Mouse (Mus musculus) heart, postnatal 0 days (tissue): ENCODE results near the gene Psmd8. TPM values are rescaled to one million over a fixed set of nuclear protein-coding genes. Genes with fewer than 3 reads are reported as not detected.

ENCODE experiments used
- ATAC-seq: fragments of 200-750 bp; cut with Nextera tagmentation; 2 replicates; pipeline ENCODE4 v1.8.0; 2017; ENCODE audit warnings: low read depth, moderate number of reproducible peaks, moderate library complexity; ENCODE audit not compliant: insufficient read depth
- DNase-seq: peaks from one replicate; pipeline ENCODE4 v3.0.0-alpha.2; 2016; ENCODE audit warnings: low spot score
- H3K27ac ChIP-seq: fragments of 300-500 bp; sonication (generic); 2 replicates; pipeline ENCODE4 v1.5.1; 2014; ENCODE audit warnings: low read depth, mild to moderate bottlenecking
- H3K27me3 ChIP-seq: fragments of 300-500 bp; sonication (generic); 2 replicates; pipeline ENCODE4 v1.6.1; 2014; ENCODE audit warnings: low read length, mixed read lengths; ENCODE audit not compliant: control insufficient read depth, insufficient read depth
- H3K36me3 ChIP-seq: fragments of 300-500 bp; sonication (generic); replicated peaks from 2 replicates; pipeline ENCODE4 v1.6.1; 2014; ENCODE audit warnings: low read length, mixed read lengths; ENCODE audit not compliant: control insufficient read depth, insufficient read depth
- H3K4me1 ChIP-seq: fragments of 300-500 bp; sonication (generic); 2 replicates; pipeline ENCODE4 v1.6.1; 2014; ENCODE audit warnings: antibody characterized with exemption; ENCODE audit not compliant: control insufficient read depth, insufficient read depth
- H3K4me2 ChIP-seq: fragments of 300-500 bp; sonication (generic); 2 replicates; pipeline ENCODE4 v1.6.1; 2014; ENCODE audit warnings: low read depth, mild to moderate bottlenecking, low read length, moderate library complexity
- H3K4me3 ChIP-seq: fragments of 300-500 bp; sonication (generic); 2 replicates; pipeline ENCODE4 v1.5.1; 2014; ENCODE audit warnings: low read depth, low read length
- H3K9ac ChIP-seq: fragments of 300-500 bp; sonication (generic); replicated peaks from 2 replicates; pipeline ENCODE4 v1.6.1; 2014; ENCODE audit warnings: low read depth, low read length, mixed read lengths
- H3K9me3 ChIP-seq: fragments of 300-500 bp; sonication (generic); replicated peaks from 2 replicates; pipeline ENCODE4 v1.6.1; 2016; ENCODE audit warnings: low read length; ENCODE audit not compliant: control insufficient read depth
- CTCF ChIP-seq: IDR thresholded peaks from 2 replicates; pipeline ENCODE4 v1.5.1; 2016; ENCODE audit warnings: antibody characterized with exemption, control low read depth, low read depth
- EP300 ChIP-seq: IDR thresholded peaks from 2 replicates; pipeline ENCODE4 v1.6.1; 2016; ENCODE audit warnings: antibody characterized with exemption, low read depth
- WGBS: fragments of 180-500 bp; shearing (Covaris S2); extraction: QIAGEN DNeasy Blood & Tissue Kit; methylation state at CpG from one replicate; pipeline ENCODE4 v1.1.7; 2014; 5-methylcytosine and 5-hydroxymethylcytosine counted together
- polyA plus RNA-seq: library from polyadenylated mRNA; unstranded; fragments of >200 nt; fragmentation: Nextera tagmentation; extraction: Ambion mirVana; gene quantifications from 2 replicates; pipeline ENCODE4 v1.2.1, GENCODE M21; 2015
- total RNA-seq: library from RNA; depleted of rRNA; stranded (reverse); fragments of >200 nt; gene quantifications from 2 replicates; pipeline ENCODE4 v1.2.3, GENCODE M21; 2014; ENCODE audit warnings: low replicate concordance

Psmd8 gene
- total and polyA plus RNA-seq, 2 experiments from 2014 or later = 255 to 296 TPM

DNA sequence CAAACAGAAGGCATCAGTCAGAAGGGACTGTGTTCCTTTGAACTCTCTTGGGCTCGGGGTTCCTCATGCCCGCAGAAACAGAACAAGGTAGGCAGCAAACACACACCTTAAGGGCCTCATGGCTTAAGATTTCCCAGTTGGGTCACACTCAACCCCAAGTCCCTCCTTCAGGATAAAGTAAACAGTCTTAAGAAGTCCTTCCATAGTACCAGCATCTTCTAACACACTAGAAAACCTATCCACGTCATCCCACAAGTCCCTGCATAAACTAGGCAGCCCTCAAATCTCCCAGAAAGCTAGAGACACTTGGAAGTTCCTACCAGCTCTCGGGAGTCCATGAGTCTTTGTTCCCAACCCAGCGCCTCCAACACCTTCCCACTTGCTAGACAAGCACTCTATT is 18.2 kb downstream of the Psmd8 start:
- ATAC-seq = no peak
- no peaks in the 10 kb centered on the region; the same call in 1 of the 2 replicates for H3K4me1 ChIP-seq
- TF ChIP-seq CTCF (no peak), EP300 (no peak)
- 74% methylated on average over 5 of the region's 5 CpGs for WGBS
- DNase-seq = no peak
- H3K36me3 ChIP-seq = no peaks in the 10 kb centered on the region; the same call in 1 of the 2 replicates
- no peak overlapping the region for H3K4me3 ChIP-seq
- peaks cover 19% of the 10 kb centered on the region for H3K27me3 ChIP-seq
- H3K4me2 ChIP-seq = no peak overlapping the region
- no peaks in the 10 kb centered on the region for H3K9me3 ChIP-seq
- no peak overlapping the region for H3K27ac ChIP-seq
- no peak overlapping the region for H3K9ac ChIP-seq

DNA sequence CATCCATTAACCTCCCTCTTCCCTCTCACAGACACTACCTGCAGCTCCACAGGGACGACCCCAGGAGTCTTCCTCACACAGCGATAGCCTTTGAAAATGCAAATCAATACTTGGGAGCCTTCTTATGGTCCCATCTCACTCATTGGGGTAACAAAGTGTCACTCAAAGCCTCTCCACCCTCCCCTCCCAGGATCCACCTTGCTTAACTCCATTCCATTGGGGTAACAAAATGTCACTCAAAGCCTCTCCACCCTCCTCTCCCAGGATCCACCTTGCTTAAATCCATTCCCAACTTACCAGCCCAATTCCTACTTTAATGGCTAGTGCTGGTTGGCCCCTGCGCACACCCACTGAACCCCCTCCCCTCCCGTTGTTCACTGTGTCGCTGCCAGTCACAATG is 22.2 kb downstream of the Psmd8 start:
- no peak for ATAC-seq
- Histone ChIP-seq H3K9me3 (no peaks in the 10 kb centered on the region), H3K9ac (no peak overlapping the region), H3K36me3 (peaks cover 12% of the 10 kb centered on the region; the same call in 1 of the 2 replicates), H3K4me3 (no peak overlapping the region), H3K27me3 (peaks cover 17% of the 10 kb centered on the region), H3K27ac (no peak overlapping the region), H3K4me2 (no peak overlapping the region), H3K4me1 (no peaks in the 10 kb centered on the region; the same call in 1 of the 2 replicates)
- no peak for DNase-seq
- no peak for TF ChIP-seq CTCF
- no peak for TF ChIP-seq EP300
- WGBS = 6% methylated on average over 5 of the region's 5 CpGs

DNA sequence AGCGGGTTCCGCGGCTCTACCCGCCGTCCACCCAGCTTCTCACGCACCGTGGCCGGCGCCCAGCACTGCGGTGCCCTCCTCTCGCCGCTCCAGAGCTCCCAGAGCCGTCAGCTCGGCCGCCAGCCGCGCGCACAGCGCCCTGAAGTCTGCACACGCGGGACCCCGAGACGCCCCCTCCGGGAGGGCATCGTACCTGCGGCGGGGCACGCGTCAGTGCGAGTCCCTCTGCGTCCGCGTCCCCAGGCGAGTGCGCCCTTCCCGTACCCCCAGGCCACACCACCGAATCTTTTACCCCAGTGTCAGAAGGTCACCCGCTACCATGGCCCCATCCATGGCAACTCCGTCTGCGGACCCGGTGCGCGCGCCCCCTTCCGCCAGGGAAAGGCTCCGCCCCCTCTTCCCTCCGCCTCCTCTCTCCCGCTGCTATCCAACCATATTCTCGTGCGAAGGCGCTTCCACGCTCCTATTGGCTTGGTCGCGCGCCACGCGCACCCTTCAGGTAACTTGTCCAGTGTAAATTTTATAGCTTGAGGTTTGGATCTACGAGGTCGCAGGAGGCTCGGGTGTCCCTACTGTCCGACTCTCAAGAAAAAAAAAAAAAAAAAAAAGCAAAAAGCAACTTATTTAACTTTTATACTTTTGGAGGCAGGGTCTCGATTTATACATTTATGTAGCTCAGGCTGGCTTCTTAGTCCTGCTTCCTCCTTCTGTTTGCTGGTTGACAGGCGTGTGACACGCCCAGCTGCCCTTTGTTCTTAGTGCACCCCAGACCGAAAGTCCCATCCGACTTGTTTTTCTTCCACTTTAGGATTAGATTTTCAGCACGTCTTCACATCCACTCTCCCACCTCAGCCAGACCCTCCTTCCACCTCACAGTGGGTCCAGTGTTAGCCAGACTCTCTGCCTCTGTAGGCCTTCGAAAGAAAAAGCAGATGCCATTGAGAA is 24.4 kb downstream of the Psmd8 start, which contains the start of gene Fam98c:
Gene Fam98c, minus strand, starts transcription at position 397 of the 945 bp plus-strand sequence.
- Histone ChIP-seq H3K4me2 (peak within 1 kb of the TSS; percentile 92), H3K9me3 (no peaks in the 10 kb centered on the region), H3K27ac (peak within 1 kb of the TSS; percentile 80), H3K36me3 (0 out of 2 replicates have a peak, but pooled peaks cover 12% of the 10 kb centered on the region), H3K4me1 (no peaks in the 10 kb centered on the region), H3K9ac (peak within 1 kb of the TSS; percentile 74), H3K27me3 (peaks cover 14% of the 10 kb centered on the region), H3K4me3 (peak within 1 kb of the TSS; percentile 77)
- 3% methylated on average over 67 of the region's 68 CpGs for WGBS
- peak; percentile 89 for ATAC-seq
- TF ChIP-seq EP300 (no peak), CTCF (peak; percentile 31)
- peak; percentile 85 for DNase-seq

DNA sequence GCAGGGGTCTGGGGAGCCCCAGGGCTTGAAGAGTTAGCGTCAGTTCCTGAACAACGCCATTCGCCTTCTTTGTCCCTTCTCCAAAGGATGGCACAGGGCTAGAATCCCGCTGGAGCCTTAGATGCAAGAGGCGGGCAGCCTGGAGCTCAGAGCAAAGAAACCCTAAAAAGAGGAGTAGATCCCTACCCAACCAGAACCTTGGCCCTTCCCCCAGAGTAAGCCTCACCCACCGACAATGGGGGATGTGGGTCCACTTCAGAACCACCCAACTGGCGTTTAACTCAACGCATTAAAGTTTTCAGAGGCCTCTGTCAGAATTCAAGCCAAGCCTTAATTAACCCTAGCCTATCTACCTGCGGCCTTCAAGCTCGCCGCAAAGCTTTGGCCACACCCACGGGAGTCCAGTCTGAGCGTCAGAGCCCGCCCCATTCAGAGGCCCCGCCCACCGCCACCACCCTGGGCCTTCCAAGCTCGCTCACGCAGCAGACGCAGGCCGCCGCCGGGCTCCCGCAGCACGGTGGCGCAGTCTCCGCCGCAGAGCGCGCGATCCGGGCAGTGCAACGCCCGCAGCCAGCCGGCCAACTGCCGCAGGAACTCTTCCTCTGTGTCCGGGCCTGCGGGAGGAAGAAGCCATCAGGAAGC is 25.2 kb downstream of the Psmd8 start:
- 0 out of 2 replicates have a peak, but pooled peaks cover 12% of the 10 kb centered on the region for H3K36me3 ChIP-seq
- TF ChIP-seq CTCF (0 out of 2 replicates have a peak, but pooled peaks have one; percentile 7), EP300 (no peak)
- H3K27ac ChIP-seq = peak overlapping the region; percentile 80
- peak; percentile 90 for ATAC-seq
- peak overlapping the region; percentile 92 for H3K4me2 ChIP-seq
- peak overlapping the region; percentile 74 for H3K9ac ChIP-seq
- H3K9me3 ChIP-seq = no peaks in the 10 kb centered on the region
- H3K4me3 ChIP-seq = peak overlapping the region; percentile 77
- H3K4me1 ChIP-seq = no peaks in the 10 kb centered on the region
- DNase-seq = peak; percentile 62
- H3K27me3 ChIP-seq = peaks cover 14% of the 10 kb centered on the region
- 8% methylated on average over 35 of the region's 37 CpGs for WGBS

DNA sequence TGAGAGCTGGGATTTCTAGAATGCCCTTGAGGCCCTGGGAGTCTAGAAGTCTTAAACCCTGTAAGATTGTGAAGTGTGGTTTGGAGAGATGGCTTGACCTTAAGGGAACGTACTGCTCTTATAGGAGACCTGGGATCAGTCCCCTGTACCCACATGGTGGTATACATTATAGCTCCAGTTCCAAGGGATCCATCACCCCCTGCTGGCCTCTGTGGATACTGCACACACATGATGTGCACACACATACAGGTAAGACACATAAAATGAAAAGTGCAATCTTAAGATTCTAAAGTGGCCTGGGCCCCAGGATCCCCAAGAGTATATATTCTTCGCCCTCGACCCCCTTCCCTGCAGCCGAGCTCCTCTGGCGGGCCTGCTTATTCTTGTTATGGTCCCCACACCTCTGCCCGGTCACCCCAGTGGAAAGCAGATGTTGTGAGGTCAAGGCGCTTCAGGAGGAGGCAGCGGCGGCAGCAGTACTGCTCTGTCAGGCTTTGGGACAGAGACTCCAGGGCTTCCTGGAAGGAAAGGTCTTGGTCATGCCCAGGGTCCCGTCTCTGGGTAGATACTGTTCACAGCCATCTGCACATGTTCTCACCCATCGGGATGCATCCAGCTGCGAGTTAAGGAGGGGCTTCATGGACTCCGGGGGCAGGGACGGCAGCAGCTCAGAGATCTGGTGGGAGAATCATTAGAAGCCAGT is 26.3 kb downstream of the Psmd8 start:
- DNase-seq (no peak), ATAC-seq (no peak)
- whole genome bisulfite sequencing = 95% methylated on average over 14 of the region's 14 CpGs
- no peak overlapping the region for H3K4me3 ChIP-seq
- no peaks in the 10 kb centered on the region for H3K9me3 ChIP-seq
- H3K27me3 ChIP-seq = peaks cover 13% of the 10 kb centered on the region
- TF ChIP-seq CTCF (no peak), EP300 (no peak)
- H3K4me2 ChIP-seq = no peak overlapping the region
- 0 out of 2 replicates have a peak, but pooled peaks cover 12% of the 10 kb centered on the region for H3K36me3 ChIP-seq
- no peak overlapping the region for H3K27ac ChIP-seq
- H3K4me1 ChIP-seq = no peaks in the 10 kb centered on the region
- no peak overlapping the region for H3K9ac ChIP-seq
